9 mouse cellular contexts compared by ENCODE assay signal in the genomic region with DNA sequence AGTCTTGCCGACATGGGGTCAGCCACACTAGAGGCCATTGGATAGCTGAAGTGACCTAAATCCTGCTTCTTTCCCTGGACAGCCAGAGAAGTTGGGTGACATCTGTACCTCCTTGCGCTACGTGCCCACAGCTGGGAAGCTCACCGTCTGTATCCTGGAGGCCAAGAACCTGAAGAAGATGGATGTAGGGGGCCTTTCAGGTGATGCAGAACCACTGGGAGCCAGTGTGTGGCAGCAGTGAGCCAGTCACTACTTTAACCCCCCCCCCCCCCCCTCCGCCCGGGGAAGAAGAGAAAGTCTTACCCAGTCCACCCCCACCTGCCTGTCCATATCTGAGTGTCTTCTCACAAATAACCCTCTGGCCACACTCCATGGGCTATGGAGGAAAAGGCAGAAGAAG.
DNase-seq lines count a peak whose midpoint lies in the region; ATAC-seq and TF ChIP-seq lines count a peak whose summit lies in the region.
"Had no signal": no experiment of that assay in that cellular context is flagged by ENCODE, and none has a peak within 500 bp of the region (broad histone marks: within the 10 kb centered on the region; RNA-seq: fewer than 3 reads in every experiment).

No protein-coding gene starts in this region.

- WGBS in hindbrain, embryonic 11.5 days: 67% methylated on average over 6 of the region's 6 CpGs
- WGBS in hindbrain, embryonic 14.5 days: 57% methylated on average over 5 of the region's 6 CpGs
- 66% methylated on average over 4 of the region's 6 CpGs for WGBS in forebrain, embryonic 11.5 days

- TF ChIP-seq CTCF in MEL (IDR thresholded peaks at IDR 0.05 in 2 of 3, conservative IDR thresholded peaks at IDR 0.05 in 1 of 3; ENCODE audit: control insufficient read depth in 1 of 3, insufficient read depth in 1 of 3, low read depth in 2 of 3, low read length in 3 of 3, poor library complexity in 1 of 3, severe bottlenecking in 1 of 3): peak; percentile 65 to 77 (median 68)

- no peak overlapping the region for H3K9ac ChIP-seq in hindbrain, embryonic 11.5 days (ENCODE audit: low read depth, low read length)
- H3K9ac ChIP-seq in hindbrain, embryonic 14.5 days: no peak overlapping the region
- H3K9ac ChIP-seq in MEL (ENCODE audit: control insufficient read depth, low read depth, low read length, poor library complexity, severe bottlenecking): no peak overlapping the region
- H3K9ac ChIP-seq in forebrain, embryonic 11.5 days (ENCODE audit: low read length): no peak overlapping the region
- H3K9ac ChIP-seq: limb, embryonic 12.5 days had no signal

- peak; percentile 48 for DNase-seq in hindbrain, embryonic 11.5 days (ENCODE audit: low spot score)
- DNase-seq in hindbrain, embryonic 14.5 days (ENCODE audit: low spot score): no peak
- DNase-seq in A20 (ENCODE audit: low read depth, low spot score) (peak; percentile 59), MEL (ENCODE audit: low read depth, low spot score) (peak; percentile 46)
- DNase-seq in kidney, postnatal 36 days: peak; percentile 7 to 68
- no peak for DNase-seq in forebrain, embryonic 11.5 days (ENCODE audit: low spot score)
- DNase-seq in frontal cortex, postnatal 10 days (ENCODE audit: low spot score in 2 of 2): no peak
- DNase-seq in cerebellum, adult 8-10 months: no peak

- no peak overlapping the region for H3K4me3 ChIP-seq in hindbrain, embryonic 11.5 days (ENCODE audit: low read depth, low read length)
- H3K4me3 ChIP-seq in hindbrain, embryonic 14.5 days (replicated peaks; ENCODE audit: low read length): no peak overlapping the region
- H3K4me3 ChIP-seq in MEL (ENCODE audit: control insufficient read depth in 1 of 2, insufficient read depth in 1 of 2, low read depth in 2 of 2, low read length in 2 of 2): no peak overlapping the region
- H3K4me3 ChIP-seq in forebrain, embryonic 11.5 days (ENCODE audit: low read depth, low read length): no peak overlapping the region
- H3K4me3 ChIP-seq: limb, embryonic 12.5 days had no signal

- TF ChIP-seq EP300 in MEL (IDR thresholded peaks at IDR 0.05; ENCODE audit: low read depth in 1 of 2, low read length in 2 of 2): no peak

- no peaks in the 10 kb centered on the region for H3K27me3 ChIP-seq in hindbrain, embryonic 11.5 days (ENCODE audit: control insufficient read depth, insufficient read depth, low read length)
- H3K27me3 ChIP-seq in hindbrain, embryonic 14.5 days (ENCODE audit: control insufficient read depth, insufficient read depth, low read length): no peaks in the 10 kb centered on the region
- H3K27me3 ChIP-seq in MEL (ENCODE audit: control insufficient read depth in 1 of 2, insufficient read depth in 2 of 2, low read length in 2 of 2): no peaks in the 10 kb centered on the region
- no peaks in the 10 kb centered on the region for H3K27me3 ChIP-seq in forebrain, embryonic 11.5 days (ENCODE audit: control insufficient read depth, insufficient read depth, low read length)

- peaks cover 3% of the 10 kb centered on the region; the same call in 1 of the 2 replicates for H3K36me3 ChIP-seq in hindbrain, embryonic 11.5 days (ENCODE audit: control insufficient read depth, insufficient read depth, low read length)
- H3K36me3 ChIP-seq in hindbrain, embryonic 14.5 days (replicated peaks; ENCODE audit: control insufficient read depth, insufficient read depth): no peaks in the 10 kb centered on the region
- peaks cover 0 to 4% of the 10 kb centered on the region in 2 experiments; a peak in 1 of 4 replicates for H3K36me3 ChIP-seq in MEL (ENCODE audit: control insufficient read depth in 1 of 2, insufficient read depth in 2 of 2, low read length in 2 of 2)
- no peaks in the 10 kb centered on the region for H3K36me3 ChIP-seq in forebrain, embryonic 11.5 days (ENCODE audit: control insufficient read depth, insufficient read depth, low read length)
- H3K36me3 ChIP-seq: limb, embryonic 12.5 days had no signal

- no peaks in the 10 kb centered on the region for H3K9me3 ChIP-seq in hindbrain, embryonic 11.5 days (ENCODE audit: control insufficient read depth, low read length)
- no peaks in the 10 kb centered on the region for H3K9me3 ChIP-seq in hindbrain, embryonic 14.5 days (ENCODE audit: control insufficient read depth, low read length)
- no peaks in the 10 kb centered on the region for H3K9me3 ChIP-seq in MEL (replicated peaks; ENCODE audit: insufficient read depth, low read length)
- H3K9me3 ChIP-seq in forebrain, embryonic 11.5 days (ENCODE audit: control insufficient read depth, low read length): no peaks in the 10 kb centered on the region
- H3K9me3 ChIP-seq: limb, embryonic 12.5 days had no signal

- ATAC-seq in hindbrain, embryonic 11.5 days (ENCODE audit: low FRiP score): no peak
- no peak for ATAC-seq in hindbrain, embryonic 14.5 days (ENCODE audit: low FRiP score)
- no peak for ATAC-seq in forebrain, embryonic 11.5 days (replicated peaks; ENCODE audit: low FRiP score)

- TF ChIP-seq RAD21 in MEL (IDR thresholded peaks at IDR 0.05; ENCODE audit: low read depth, low read length): peak; percentile 51

- TF ChIP-seq POLR2A in MEL (IDR thresholded peaks at IDR 0.05; ENCODE audit: control insufficient read depth in 1 of 2, insufficient read depth in 1 of 2, low read depth in 1 of 2, low read length in 2 of 2, poor library complexity in 1 of 2): no peak

- H3K4me1 ChIP-seq in hindbrain, embryonic 11.5 days (replicated peaks; ENCODE audit: control insufficient read depth, insufficient read depth, low read length): no peaks in the 10 kb centered on the region
- H3K4me1 ChIP-seq in hindbrain, embryonic 14.5 days (replicated peaks; ENCODE audit: control insufficient read depth, insufficient read depth, low read length): no peaks in the 10 kb centered on the region
- peaks cover 2 to 18% of the 10 kb centered on the region in 2 experiments; a peak in 3 of 4 replicates for H3K4me1 ChIP-seq in MEL (ENCODE audit: control insufficient read depth in 1 of 2, insufficient read depth in 2 of 2, low read length in 2 of 2)
- no peaks in the 10 kb centered on the region for H3K4me1 ChIP-seq in forebrain, embryonic 11.5 days (replicated peaks; ENCODE audit: control insufficient read depth, insufficient read depth, low read length)

- no peak overlapping the region for H3K27ac ChIP-seq in hindbrain, embryonic 11.5 days (ENCODE audit: low read depth, low read length)
- H3K27ac ChIP-seq in hindbrain, embryonic 14.5 days: no peak overlapping the region
- no peak overlapping the region for H3K27ac ChIP-seq in MEL (ENCODE audit: control insufficient read depth, low read depth, low read length)
- H3K27ac ChIP-seq in forebrain, embryonic 11.5 days (ENCODE audit: low read depth, low read length): no peak overlapping the region
- H3K27ac ChIP-seq: limb, embryonic 12.5 days had no signal

- H3K4me2 ChIP-seq in hindbrain, embryonic 11.5 days (replicated peaks; ENCODE audit: low read depth, low read length): no peak overlapping the region
- H3K4me2 ChIP-seq in hindbrain, embryonic 14.5 days (replicated peaks): no peak overlapping the region
- H3K4me2 ChIP-seq in forebrain, embryonic 11.5 days (ENCODE audit: low read depth, low read length, severe bottlenecking): no peak overlapping the region
- H3K4me2 ChIP-seq: limb, embryonic 12.5 days had no signal

- no peaks in the 10 kb centered on the region for H3K79me2 ChIP-seq in MEL (ENCODE audit: control insufficient read depth, insufficient read depth, low read length, poor library complexity)

TF ChIP-seq in MEL, 35 proteins besides CTCF, POLR2A, EP300 and RAD21:
- TF ChIP-seq BHLHE40 (IDR thresholded peaks at IDR 0.05; ENCODE audit: borderline replicate concordance, low read depth, low read length) (no peak), MAZ (IDR thresholded peaks at IDR 0.05; ENCODE audit: low read depth, low read length) (no peak), NELFE (IDR thresholded peaks at IDR 0.05; ENCODE audit: low read depth, low read length) (no peak), POLR2AphosphoS5 (IDR thresholded peaks at IDR 0.05; ENCODE audit: borderline replicate concordance, low read depth, low read length) (no peak), ZC3H11A (IDR thresholded peaks at IDR 0.05; ENCODE audit: low read depth, low read length) (peak; percentile 37), SMC3 (IDR thresholded peaks at IDR 0.05; ENCODE audit: low read depth, low read length) (peak; percentile 64)

Comparison
In these comparisons a context has a peak if more than half of its experiments do, and no peak if none do; other contexts are left out.
1. DNase-seq: peak in hindbrain, embryonic 11.5 days (single experiment), A20 (single experiment), MEL (single experiment) and kidney, postnatal 36 days (2 of 2); none in hindbrain, embryonic 14.5 days (single experiment), forebrain, embryonic 11.5 days (single experiment), frontal cortex, postnatal 10 days (0 of 2) and cerebellum, adult 8-10 months (single experiment).